Mouse (Mus musculus): ENCODE measurements around the gene Zfp358. TPM values are rescaled to one million over a fixed set of nuclear protein-coding genes. Genes with fewer than 3 reads are reported as not detected.

Zfp358 gene
- polyA plus RNA-seq, 1 experiment from 2014 or later, result 87.0 TPM

DNA sequence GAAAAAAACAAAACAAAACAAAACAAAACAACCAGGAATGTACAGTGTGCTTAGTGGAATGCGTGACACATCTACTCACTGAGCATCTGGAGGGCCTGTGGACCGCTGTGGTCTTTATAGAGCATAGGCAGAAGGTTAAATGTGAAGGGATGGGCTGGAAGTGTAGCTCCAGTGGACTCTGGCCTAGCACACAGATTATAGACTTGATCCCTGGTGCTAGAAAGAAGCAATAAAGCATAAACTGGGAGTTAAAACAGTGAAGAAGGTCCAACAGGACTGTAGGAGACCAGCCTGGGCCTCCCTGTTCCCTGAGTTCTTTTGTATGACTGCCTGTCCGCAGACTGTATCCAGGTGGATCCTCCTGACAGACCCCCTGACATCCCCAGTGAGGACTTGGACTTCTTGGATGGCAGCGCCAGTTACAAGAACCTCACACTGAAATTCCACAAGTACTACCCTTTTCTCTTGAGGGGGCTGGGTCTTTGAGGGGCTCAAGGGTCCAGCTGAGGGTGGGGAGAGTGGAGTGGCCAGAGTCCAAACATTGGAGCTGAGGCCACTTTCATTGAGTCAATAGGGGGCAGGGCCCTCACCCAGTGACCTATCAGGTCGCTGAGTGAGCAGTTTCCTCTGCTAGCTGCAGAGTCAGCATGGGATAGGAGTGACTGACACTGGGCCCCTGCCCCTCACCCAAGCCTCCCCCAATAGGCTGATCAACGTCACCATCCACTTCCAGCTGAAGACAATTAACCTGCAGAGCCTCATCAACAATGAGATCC is 15.2 kb downstream of the Zfp358 start:
- Histone ChIP-seq H3K36me3 (peaks cover 71% of the 10 kb centered on the region), H3K27ac (no peak overlapping the region), H3K4me1 (no peaks in the 10 kb centered on the region), H3K4me2 (replicated peaks) (no peak overlapping the region), H3K27me3 (replicated peaks) (no peaks in the 10 kb centered on the region), H3K9me3 (no peaks in the 10 kb centered on the region), H3K4me3 (no peak overlapping the region), H3K9ac (no peak overlapping the region)
- WGBS, result 87% methylated on average over 6 of the region's 6 CpGs
- no peak for ATAC-seq (ENCODE audit: low FRiP score, low read depth)

DNA sequence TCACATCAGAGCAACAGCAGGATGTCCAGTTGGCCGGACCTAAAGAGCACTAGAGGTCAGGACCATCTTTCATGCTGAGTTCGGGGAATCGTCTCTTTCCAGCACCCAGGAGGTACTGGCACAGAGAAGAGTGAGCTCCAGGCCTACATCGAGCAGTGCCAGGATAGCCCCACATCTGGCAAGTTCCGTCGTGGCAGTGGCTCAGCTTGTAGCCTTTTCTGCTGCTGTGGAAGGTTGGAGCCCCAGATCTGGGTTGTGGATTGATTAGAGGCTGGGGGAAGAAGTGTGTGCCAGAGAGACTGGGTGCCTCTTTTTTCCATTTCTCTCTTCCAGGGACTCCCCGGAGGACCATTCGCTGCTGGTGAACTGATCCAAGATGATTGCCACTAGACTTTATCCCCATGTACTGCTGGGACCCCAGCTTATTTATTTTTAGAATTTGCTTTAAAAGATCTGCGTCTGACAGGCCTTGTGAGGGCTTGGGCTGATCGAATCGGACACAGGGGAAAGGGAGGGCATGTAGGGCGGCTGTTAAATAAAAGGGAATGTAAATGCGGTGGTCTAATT is 21.8 kb downstream of the Zfp358 start:
- Histone ChIP-seq H3K27me3 (replicated peaks) (no peaks in the 10 kb centered on the region), H3K4me1 (peaks cover 3% of the 10 kb centered on the region), H3K9ac (0 out of 2 replicates have a peak overlapping the region, but pooled peaks have one; percentile 26), H3K36me3 (peaks cover 42% of the 10 kb centered on the region), H3K4me2 (replicated peaks) (peak overlapping the region; percentile 94), H3K4me3 (peak overlapping the region; percentile 56), H3K27ac (no peak overlapping the region), H3K9me3 (no peaks in the 10 kb centered on the region)
- WGBS, result 35% methylated on average over 13 of the region's 13 CpGs
- ATAC-seq (ENCODE audit: low FRiP score, low read depth), result no peak

DNA sequence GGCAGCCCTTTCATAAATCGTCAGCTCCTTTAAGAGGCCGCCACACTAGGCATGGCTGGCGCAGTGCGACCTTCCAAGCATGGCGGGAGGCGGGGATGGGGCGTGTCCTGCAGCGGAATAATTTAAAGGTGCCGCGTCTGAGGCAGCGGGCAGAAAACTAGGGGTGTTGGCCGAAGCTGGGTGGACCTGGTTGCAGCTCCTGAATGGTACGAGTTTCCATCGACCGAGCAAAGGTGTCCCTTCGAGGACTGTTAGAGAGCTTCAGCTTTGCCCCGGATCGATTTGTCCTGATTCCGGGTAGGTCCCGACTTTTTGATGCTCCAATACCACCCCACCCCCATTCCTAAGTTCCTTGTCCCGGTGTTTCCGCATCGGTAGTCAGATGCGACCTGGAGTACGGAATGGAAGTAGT is 22.3 kb downstream of the Zfp358 start, which contains the start of gene Pnpla6:
Gene Pnpla6, plus strand, starts transcription at position 125 of the 412 bp plus-strand sequence.
- Histone ChIP-seq H3K27ac (no peak within 1 kb of the TSS), H3K9me3 (no peaks in the 10 kb centered on the region), H3K9ac (peak within 1 kb of the TSS; percentile 60), H3K4me2 (replicated peaks) (peak within 1 kb of the TSS; percentile 94), H3K4me1 (peaks cover 3% of the 10 kb centered on the region), H3K27me3 (replicated peaks) (no peaks in the 10 kb centered on the region), H3K36me3 (peaks cover 37% of the 10 kb centered on the region), H3K4me3 (peak within 1 kb of the TSS; percentile 56)
- whole genome bisulfite sequencing, result under 1% methylated on average over 25 of the region's 25 CpGs
- ATAC-seq (ENCODE audit: low FRiP score, low read depth), result peak; percentile 64

DNA sequence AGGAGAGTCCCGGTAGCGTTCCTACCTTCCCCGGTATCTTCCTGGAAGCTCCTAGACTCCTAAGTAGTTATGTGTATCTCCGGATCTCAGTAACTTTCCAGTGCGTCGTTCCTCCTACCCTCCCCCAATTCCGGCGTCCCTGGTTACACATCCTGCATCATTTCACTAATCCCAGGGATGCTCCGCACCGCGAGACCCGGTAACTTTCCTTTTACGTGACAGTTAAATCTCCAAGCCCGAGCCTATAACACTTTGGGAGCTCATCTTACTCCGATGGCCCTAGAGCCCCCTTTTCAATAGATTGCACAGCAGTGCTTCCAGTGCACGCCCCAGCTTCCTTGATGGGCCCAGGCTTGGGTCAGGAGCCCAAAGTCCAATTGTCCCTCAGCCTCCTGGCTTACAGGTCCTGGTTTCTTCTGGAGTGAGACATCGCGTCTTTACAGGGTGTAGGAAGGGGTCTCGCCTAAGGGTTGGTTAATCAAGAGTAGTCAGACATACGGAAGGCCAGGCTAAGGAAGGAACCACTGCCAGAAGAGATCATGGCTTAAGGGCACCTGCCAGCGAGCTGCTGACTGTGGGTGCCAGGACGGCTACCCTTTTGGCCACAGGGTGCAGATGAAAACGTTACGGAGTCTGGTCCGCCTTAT is 23.0 kb downstream of the Zfp358 start:
- H3K27me3 ChIP-seq (replicated peaks), result no peaks in the 10 kb centered on the region
- H3K4me1 ChIP-seq, result peaks cover 3% of the 10 kb centered on the region
- under 1% methylated on average over 25 of the region's 25 CpGs for WGBS
- H3K27ac ChIP-seq, result no peak overlapping the region
- H3K4me3 ChIP-seq, result peak overlapping the region; percentile 56
- no peaks in the 10 kb centered on the region for H3K9me3 ChIP-seq
- H3K9ac ChIP-seq, result peak overlapping the region; percentile 60
- H3K36me3 ChIP-seq, result peaks cover 31% of the 10 kb centered on the region
- peak overlapping the region; percentile 94 for H3K4me2 ChIP-seq (replicated peaks)
- ATAC-seq (ENCODE audit: low FRiP score, low read depth), result peak; percentile 46

DNA sequence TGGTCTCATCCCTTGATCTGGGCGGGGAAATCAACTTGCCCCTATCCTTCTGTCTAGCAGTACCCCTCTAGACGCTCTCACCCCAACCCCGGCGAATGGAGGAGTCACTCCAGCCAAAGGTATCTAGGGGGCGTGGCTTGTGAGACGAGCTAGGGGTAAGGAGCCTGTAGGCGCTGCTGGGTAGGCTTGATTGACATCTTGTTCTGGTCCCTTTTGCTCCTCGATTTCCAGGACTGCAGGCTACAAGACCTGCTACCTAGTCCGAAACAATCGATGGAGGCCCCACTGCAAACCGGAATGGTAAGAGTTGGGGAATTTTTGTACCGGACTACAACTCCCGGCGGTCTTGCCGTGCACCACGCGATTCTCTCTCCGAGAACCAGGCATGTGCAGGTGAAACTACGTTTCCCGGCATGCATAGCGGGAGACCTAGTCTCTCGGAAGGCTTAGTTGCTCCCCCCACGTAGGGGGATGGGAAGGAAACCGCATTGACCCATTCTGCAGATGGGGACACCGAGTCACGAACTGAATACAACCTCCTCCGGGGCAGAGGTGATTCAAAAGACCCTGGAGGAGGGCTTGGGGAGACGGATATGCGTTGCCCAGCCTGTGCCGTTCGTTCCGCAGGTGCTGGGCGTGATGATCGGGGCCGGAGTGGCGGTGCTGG is 23.6 kb downstream of the Zfp358 start:
- Histone ChIP-seq H3K9ac (peak overlapping the region; percentile 60), H3K27me3 (replicated peaks) (no peaks in the 10 kb centered on the region), H3K4me3 (peak overlapping the region; percentile 56), H3K27ac (no peak overlapping the region), H3K4me1 (peaks cover 3% of the 10 kb centered on the region), H3K36me3 (peaks cover 31% of the 10 kb centered on the region), H3K4me2 (replicated peaks) (peak overlapping the region; percentile 94), H3K9me3 (no peaks in the 10 kb centered on the region)
- WGBS, result 2% methylated on average over 36 of the region's 36 CpGs
- ATAC-seq (ENCODE audit: low FRiP score, low read depth), result peak; percentile 87

DNA sequence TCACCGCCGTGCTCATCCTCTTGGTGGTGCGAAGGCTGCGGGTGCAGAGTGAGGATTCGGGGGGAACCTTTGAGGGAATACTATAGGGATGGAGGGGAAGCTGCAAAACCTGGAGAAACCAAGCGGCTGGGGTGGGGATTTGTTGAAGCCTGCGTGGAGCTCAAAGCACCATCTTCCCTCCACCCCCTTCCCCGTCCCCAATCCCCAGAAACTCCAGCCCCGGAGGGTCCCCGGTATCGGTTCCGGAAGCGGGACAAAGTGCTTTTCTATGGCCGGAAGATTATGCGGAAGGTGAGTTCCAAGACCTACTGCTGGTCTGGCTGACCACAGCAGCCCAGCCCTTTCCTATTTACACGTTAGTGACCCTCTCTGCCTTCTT is 24.2 kb downstream of the Zfp358 start:
- no peak overlapping the region for H3K27ac ChIP-seq
- H3K4me1 ChIP-seq, result peaks cover 3% of the 10 kb centered on the region
- peak overlapping the region; percentile 56 for H3K4me3 ChIP-seq
- H3K9ac ChIP-seq, result 0 out of 2 replicates have a peak overlapping the region, but pooled peaks have one; percentile 14
- no peaks in the 10 kb centered on the region for H3K27me3 ChIP-seq (replicated peaks)
- H3K36me3 ChIP-seq, result peaks cover 32% of the 10 kb centered on the region
- 10% methylated on average over 16 of the region's 16 CpGs for WGBS
- H3K4me2 ChIP-seq (replicated peaks), result peak overlapping the region; percentile 94
- no peak for ATAC-seq (ENCODE audit: low FRiP score, low read depth)
- no peaks in the 10 kb centered on the region for H3K9me3 ChIP-seq

DNA sequence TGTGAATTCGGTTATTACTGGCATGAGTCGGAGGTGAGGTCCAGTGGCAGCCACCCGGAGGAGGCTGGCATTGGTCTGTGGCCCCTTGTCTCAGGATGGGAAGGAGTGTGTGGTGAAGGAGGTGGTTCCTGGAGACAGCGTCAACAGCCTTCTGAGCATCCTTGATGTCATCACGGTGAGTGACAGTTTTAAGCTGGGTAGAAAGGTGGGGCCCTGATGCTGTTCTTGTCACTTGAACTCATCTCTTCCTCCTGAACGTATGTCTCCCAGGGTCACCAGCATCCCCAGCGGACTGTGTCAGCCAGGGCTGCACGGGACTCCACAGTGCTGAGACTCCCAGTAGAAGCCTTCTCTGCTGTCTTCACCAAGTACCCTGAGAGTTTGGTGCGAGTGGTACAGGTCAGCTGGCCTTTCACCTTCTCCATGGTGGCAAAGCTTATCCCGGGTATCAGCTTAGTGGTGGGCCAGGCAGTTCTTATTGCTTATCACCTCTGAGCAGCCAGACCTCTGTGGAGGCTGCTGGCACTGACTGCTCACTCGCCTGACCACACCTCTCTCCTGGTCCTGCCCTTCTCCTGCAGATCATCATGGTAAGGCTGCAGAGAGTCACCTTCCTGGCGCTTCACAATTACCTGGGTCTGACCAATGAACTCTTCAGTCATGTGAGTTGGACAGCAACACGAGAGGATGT is 29.2 kb downstream of the Zfp358 start:
- Histone ChIP-seq H3K4me1 (no peaks in the 10 kb centered on the region), H3K9ac (no peak overlapping the region), H3K4me3 (no peak overlapping the region), H3K27ac (no peak overlapping the region), H3K9me3 (no peaks in the 10 kb centered on the region), H3K4me2 (replicated peaks) (no peak overlapping the region), H3K36me3 (peaks cover 45% of the 10 kb centered on the region), H3K27me3 (replicated peaks) (no peaks in the 10 kb centered on the region)
- no peak for ATAC-seq (ENCODE audit: low FRiP score, low read depth)
- WGBS, result 91% methylated on average over 13 of the region's 13 CpGs

DNA sequence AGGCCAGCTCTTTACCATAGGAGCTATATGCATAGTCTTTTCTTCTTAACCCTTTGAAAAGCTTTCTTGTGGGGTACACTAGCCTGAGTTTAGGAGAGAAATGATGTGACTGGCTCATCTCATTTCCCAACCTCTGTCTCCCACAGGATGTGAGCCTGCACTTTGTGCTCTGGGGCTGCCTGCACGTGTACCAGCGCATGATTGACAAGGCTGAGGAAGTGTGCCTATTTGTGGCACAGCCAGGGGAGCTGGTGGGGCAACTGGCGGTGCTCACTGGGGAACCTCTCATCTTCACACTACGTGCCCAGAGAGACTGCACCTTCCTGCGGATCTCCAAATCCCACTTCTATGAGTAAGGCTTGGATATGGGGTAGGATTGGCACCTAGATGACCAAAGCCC is 37.9 kb downstream of the Zfp358 start:
- no peak overlapping the region for H3K4me3 ChIP-seq
- ATAC-seq (ENCODE audit: low FRiP score, low read depth), result no peak
- no peak overlapping the region for H3K27ac ChIP-seq
- H3K27me3 ChIP-seq (replicated peaks), result no peaks in the 10 kb centered on the region
- H3K4me1 ChIP-seq, result no peaks in the 10 kb centered on the region
- no peak overlapping the region for H3K9ac ChIP-seq
- H3K36me3 ChIP-seq, result peaks cover 31% of the 10 kb centered on the region
- WGBS, result 90% methylated on average over 5 of the region's 5 CpGs
- no peak overlapping the region for H3K4me2 ChIP-seq (replicated peaks)
- no peaks in the 10 kb centered on the region for H3K9me3 ChIP-seq

DNA sequence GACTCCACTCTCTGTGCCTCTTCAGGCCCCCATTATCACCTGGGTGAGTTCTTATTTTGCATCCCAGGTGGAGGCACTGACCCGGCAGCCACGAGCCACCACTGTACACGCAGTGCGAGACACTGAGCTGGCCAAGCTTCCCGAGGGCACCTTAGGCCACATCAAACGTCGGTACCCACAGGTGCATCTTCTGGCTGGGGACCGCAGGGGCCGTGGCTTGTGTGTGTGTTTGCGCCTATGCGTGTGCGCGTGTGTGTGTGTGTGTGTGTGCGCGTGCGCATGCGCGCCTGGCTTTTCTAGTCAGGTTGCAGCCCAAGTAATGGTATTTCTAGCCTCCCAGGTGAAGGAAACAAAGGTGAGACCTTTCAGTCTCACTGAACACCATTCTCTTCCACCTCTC is 39.0 kb downstream of the Zfp358 start:
- Histone ChIP-seq H3K36me3 (peaks cover 36% of the 10 kb centered on the region), H3K27me3 (replicated peaks) (no peaks in the 10 kb centered on the region), H3K9ac (no peak overlapping the region), H3K4me2 (replicated peaks) (no peak overlapping the region), H3K4me1 (no peaks in the 10 kb centered on the region), H3K4me3 (no peak overlapping the region), H3K9me3 (no peaks in the 10 kb centered on the region), H3K27ac (no peak overlapping the region)
- ATAC-seq (ENCODE audit: low FRiP score, low read depth), result no peak
- WGBS, result 95% methylated on average over 18 of the region's 18 CpGs

DNA sequence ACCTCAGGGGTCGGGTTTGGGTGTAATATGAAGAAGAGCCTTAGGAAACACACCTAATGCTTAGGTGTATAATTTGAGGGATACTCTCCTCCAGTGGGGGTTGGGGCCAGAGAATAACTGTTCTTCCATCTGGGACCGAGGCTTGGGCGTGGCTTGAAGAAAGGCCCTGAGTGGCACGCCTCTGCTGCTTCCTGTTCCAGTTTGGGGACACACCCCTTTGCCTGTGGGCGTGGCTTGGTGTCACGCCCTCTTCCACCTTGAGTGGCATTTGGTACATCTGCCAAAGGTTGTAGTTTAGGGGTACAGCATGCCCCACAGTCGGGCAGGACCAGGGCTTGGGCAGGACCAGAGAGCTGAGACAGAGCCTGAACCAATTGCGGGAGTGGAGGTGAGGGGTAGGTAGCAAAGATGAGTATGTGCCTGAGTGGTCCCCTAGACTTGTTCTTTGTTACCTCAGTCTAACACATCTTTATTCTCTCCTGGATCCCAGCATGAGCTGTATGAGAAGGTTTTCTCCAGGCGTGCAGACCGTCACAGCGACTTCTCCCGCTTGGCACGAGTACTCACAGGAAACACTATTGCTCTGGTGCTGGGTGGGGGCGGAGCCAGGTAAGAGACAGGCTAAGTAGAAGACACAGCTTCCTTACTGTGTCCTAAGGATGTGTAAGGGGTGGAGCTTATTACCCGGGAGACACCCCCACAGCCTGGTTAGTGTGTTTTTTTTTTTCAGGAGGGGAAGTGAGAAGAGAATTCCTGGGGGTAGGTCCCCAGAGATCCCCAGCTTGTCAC is 43.3 kb downstream of the Zfp358 start:
- ATAC-seq (ENCODE audit: low FRiP score, low read depth), result no peak
- H3K36me3 ChIP-seq, result peaks cover 67% of the 10 kb centered on the region
- WGBS, result 62% methylated on average over 15 of the region's 15 CpGs

DNA sequence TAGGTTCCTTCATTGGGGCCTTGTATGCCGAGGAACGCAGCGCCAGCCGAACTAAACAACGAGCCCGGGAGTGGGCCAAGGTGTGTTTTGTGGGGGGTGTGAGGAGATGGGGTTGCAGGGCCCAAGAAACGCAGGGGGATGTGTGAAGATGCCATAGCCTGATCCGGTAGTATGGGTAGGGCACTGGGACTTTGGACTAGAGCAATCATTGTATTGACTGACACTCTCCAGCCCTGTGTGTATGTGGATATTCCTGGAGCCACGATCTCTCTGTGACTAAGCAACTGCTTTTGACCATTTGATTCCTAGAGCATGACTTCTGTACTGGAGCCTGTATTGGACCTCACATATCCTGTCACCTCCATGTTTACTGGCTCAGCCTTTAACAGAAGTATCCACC is 44.0 kb downstream of the Zfp358 start:
- 97% methylated on average over 9 of the region's 9 CpGs for WGBS
- H3K36me3 ChIP-seq, result peaks cover 67% of the 10 kb centered on the region
- H3K9me3 ChIP-seq, result no peaks in the 10 kb centered on the region

More for the DNA sequence above, 43.3 kb downstream of the Zfp358 start:
- no peaks in the 10 kb centered on the region for H3K27me3 ChIP-seq (replicated peaks)
- no peak overlapping the region for H3K9ac ChIP-seq
- H3K4me3 ChIP-seq, result no peak overlapping the region
- H3K4me2 ChIP-seq (replicated peaks), result no peak overlapping the region
- no peak overlapping the region for H3K27ac ChIP-seq
- no peaks in the 10 kb centered on the region for H3K9me3 ChIP-seq
- H3K4me1 ChIP-seq, result no peaks in the 10 kb centered on the region

More for the DNA sequence above, 44.0 kb downstream of the Zfp358 start:
- no peaks in the 10 kb centered on the region for H3K4me1 ChIP-seq
- H3K4me3 ChIP-seq, result no peak overlapping the region
- ATAC-seq (ENCODE audit: low FRiP score, low read depth), result no peak
- no peak overlapping the region for H3K27ac ChIP-seq
- H3K9ac ChIP-seq, result no peak overlapping the region
- no peak overlapping the region for H3K4me2 ChIP-seq (replicated peaks)
- no peaks in the 10 kb centered on the region for H3K27me3 ChIP-seq (replicated peaks)
